Mouse (Mus musculus) kidney, adult 8-10 months (tissue): ENCODE data around the gene Irx3.

Source experiments
- DNase-seq, 2 experiments: peaks; one replicate each; pipeline ENCODE4 v3.0.0; 2022

Irx3 gene

GRCm38 (mm10) chr8:91801839-91802238 is at the start of gene Irx3:
Irx3 (minus strand) TSS chr8:91802067.
- peak; percentile 86 to 87 for DNase-seq

- DNase-seq = peak; percentile 52 to 56
Measured at GRCm38 (mm10) chr8:91851359-91851758, 49.5 kb upstream of the Irx3 start.

GRCm38 (mm10) chr8:91849984-91850383 is 48.1 kb upstream of the Irx3 start:
- DNase-seq = no peak

DNA sequence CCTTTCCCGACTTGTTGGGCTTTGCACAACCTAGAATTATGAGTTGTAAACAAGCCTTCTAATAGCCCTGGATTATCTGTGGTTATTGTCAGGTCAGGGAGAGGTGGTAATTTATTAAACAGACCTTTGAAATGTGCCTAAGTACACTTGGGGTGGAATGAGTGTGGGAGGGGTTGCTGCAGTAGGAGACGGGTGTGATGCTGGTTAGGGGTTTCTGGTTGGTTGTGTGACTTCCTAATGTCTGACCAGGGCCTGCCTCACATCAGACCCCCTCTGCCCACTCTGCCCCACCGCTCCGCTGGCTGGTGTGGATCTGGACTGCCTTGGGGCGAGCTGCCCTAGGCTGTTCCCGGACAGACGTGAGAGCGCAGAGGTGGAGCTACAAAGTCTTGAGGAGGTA is 47.7 kb upstream of the Irx3 start:
- DNase-seq = peak; percentile 45 to 63

DNA sequence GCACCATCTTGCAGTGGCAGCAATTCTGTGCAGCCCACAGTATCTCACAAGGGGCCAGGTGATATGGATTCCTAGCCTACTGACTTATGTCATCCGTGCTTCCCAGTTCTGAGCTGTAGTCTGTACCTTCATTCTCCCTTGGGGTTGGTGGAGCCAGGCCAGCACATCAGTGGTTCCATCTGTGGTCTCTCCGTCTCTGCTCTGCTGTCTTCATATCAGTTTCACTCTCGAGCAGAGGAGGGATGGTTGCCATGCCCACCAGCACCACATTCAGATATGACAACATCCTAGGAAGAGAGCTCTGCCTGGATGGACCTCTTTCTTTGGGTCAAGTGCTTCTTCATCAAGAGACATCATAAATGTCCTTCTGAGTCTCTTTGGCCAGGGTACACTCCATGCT is 43.8 kb upstream of the Irx3 start:
- no peak for DNase-seq

DNA sequence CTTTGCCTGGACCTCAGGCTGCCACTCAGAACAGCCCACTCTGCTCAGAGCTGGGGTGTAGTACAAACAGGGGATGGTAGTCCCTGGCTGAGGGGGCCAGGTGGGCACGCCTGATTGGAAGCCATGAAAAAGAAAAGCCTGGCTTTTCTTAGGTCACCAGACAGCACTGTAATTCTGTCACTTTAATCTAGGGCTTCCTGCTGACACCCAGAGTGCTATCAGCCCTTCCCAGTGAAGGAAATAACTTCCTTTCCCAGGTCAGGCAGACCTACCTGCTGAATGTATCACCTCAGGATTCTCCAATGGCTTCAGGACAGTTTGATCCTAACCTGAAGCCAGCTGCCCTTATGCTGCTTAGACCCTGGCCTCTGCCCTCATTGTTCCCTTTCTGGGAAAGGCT is 35.3 kb upstream of the Irx3 start:
- DNase-seq = no peak

- DNase-seq = no peak
Measured at GRCm38 (mm10) chr8:91836685-91837084, 34.8 kb upstream of the Irx3 start.

- no peak for DNase-seq
Measured at GRCm38 (mm10) chr8:91827661-91828060, 25.8 kb upstream of the Irx3 start.

DNA sequence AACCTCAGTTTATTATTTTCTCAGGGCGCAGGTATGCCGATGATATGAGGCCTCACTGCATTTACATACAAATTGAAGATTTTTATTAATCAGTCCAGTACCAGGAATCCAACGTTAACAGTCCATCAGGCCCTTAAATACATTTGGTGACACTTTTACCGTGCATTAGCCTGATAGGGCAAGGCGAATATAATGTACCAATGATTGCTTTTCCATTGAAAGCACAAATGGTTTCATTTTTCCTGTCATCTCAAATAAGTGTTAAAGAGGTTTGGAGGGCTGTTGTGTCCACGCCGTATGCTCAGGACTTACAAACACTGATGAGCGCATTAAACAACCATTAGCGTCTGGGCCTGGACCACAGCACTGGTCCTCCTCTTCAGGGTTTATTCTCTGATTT is 25.3 kb upstream of the Irx3 start:
- no peak for DNase-seq

- DNase-seq = no peak
Measured at GRCm38 (mm10) chr8:91823357-91823756, 21.5 kb upstream of the Irx3 start.

- DNase-seq = no peak
Measured at GRCm38 (mm10) chr8:91822746-91823145, 20.9 kb upstream of the Irx3 start.

DNA sequence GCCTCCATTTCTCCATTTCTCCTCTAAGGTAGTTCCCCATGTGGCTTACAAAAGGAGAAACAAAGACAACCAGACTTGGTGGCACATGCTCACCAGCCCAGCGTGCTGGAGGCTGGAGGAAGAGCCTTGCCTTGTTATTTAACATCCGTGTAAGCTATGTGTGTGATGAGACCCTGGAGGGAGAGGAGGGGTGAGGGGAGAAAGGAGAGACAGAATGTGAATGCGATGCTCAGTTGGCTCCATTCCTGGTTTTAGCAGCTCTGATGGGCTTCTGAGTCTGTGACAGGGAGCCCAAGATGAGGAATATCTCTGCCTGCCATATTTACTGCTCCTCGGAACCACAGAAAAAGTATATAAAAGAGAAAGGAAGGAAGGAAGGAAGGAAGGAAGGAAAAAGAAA is 20.1 kb upstream of the Irx3 start:
- no peak for DNase-seq

- no peak for DNase-seq
Measured at GRCm38 (mm10) chr8:91819778-91820177, 17.9 kb upstream of the Irx3 start.

GRCm38 (mm10) chr8:91818784-91819183 is 16.9 kb upstream of the Irx3 start:
- peak; percentile 72 to 78 for DNase-seq

- DNase-seq = no peak
Measured at GRCm38 (mm10) chr8:91814106-91814505, 12.2 kb upstream of the Irx3 start.

DNA sequence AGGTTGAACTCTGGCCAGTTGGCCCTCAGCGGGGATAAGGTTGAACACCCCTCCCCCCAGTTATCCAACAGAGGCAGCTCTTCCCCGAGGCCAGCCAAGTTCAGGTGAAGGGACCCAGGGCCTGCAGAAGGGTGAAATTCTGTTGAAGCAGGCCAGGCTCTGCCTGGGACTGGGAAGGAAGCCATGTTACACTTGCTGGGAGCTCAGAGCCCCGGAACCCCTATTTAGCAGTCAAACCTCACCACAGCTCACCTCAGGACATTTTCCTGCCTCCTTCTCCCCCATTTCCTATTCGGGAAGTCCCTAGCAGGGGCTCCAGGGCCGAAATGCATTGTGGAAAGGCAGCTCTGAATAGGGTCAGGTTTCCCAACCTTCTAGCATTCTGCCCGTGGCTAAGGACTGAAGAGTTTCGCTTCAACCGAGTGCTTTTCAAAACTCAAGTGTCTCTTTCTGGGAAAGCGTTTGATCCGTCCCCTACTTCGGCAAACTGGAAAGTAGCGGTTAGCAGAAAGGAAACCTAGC is 4.9 kb upstream of the Irx3 start:
- peak in 1 of 2 experiments; percentile 42 for DNase-seq

DNA sequence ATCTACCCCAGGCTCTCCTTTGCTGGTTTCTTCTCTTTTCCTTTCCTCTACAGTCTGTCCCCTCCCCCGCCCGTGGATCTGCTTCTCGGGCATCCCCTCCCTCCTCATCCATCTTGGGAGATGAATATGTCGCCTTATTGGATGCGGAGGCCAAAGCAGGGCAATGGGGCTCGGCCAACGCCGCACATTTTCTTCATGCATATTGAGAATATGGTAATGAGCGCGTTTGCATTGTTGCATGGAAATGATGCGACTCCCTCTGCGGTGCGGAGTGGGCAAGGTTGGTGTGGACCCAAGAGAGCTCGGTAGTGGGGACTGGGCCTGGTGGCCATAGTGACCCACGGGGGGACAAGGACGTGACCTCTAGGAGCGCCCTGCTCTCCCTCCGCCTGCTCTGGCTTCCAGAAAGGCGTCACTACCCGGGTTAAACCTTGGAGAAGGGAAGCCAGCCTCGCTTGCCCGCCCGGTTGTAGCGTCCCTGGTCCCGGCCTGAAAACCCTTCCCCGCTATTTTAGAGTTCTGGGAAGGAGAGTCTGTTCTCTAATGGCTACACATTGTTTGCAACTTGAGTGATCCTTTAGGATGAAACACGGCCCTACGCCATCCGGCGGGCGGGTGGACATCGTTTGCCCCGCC is 4.3 kb upstream of the Irx3 start:
- DNase-seq = no peak

- DNase-seq = peak in 1 of 2 experiments; percentile 20
Measured at GRCm38 (mm10) chr8:91805254-91805671, 3.4 kb upstream of the Irx3 start.

DNA sequence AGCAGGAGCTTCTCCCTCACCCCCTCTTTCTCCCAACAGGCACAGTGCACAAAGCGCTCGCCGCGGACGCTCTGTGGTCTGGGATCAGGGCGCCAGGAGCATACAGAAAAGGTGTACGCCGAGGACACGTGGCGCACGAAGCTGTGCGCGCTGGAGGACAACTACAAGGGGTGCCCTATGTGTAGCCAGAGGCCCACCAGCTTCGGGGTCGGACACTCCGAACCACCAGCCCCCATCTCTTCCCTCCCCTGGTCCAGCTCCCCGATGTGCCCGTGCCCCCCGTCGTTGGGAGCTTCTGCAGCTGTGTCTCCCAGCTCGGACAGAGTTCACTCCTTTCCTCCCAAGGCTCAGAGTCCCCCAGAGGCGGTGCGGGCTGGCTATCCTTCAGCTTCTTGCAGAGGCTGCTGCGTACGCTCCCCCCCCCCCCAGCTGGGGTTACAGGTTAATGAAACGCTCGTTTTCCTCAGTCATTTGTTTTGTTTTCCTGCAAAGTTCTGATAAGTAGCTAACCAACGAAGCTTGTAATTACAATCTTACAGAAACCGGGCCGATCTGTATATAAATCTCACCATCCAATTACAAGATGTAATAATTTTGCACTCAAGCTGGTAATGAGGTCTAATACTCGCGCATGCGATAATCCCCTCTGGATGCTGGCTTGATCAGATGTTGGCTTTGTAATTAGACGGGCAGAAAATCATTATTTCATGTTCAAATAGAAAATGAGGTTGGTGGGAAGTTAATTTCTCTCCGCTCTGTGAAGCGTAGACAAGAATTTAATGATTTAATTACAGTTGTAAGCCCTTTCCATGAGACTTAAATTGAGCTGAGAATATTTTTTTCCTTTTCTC is 2.8 kb upstream of the Irx3 start:
- DNase-seq = peak in 1 of 2 experiments; percentile 28

DNA sequence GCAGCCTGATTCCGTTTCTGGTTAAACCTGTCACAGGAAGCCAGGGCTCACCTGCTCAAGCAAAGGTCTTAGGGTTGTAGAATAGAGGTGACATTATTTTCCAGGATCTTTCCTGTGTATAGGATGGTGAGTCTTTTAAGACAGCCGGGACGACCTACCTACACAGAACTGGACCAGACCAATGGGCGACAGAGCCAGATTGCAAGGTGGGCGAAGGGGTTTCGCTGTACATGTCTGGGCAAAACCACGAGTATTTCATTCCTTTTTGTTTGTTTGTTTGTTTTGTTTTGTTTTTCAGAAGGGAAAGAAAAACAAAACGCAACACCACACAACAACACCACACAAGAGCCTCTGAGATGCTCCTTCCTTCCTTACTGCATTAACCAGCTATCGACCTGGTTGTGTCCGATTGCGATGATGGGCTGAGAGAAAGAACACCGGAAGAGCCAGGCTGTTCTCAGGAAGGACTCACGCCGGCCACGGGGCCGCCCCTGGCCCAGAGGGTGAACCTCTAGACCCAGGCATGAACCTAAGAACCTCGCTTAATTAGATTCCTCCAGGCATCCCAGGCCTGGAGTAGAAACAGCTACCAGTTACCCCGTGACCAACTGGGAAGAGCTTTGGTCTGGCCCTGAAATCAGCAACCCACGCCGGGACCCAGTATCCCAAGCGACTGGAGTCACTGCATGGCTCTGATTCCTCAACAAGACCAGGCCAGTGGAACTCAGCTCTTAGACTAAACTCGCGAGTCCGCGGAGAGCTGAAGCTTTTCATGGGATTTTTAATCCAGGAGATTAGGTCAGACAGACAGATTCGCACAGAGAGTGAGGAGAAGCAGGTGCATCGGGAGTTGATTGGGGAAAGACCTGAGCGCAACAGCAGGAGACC is 1.9 kb upstream of the Irx3 start:
- DNase-seq = no peak

- DNase-seq = no peak
Measured at GRCm38 (mm10) chr8:91802401-91803322, 795 bp upstream of the Irx3 start.

GRCm38 (mm10) chr8:91801241-91801811 is 541 bp downstream of the Irx3 start:
- peak; percentile 83 to 84 for DNase-seq
